Mouse (Mus musculus) adrenal gland, postnatal 25 days (tissue): ENCODE measurements around the gene 4930548H24Rik. TPM values are rescaled to one million over a fixed set of nuclear protein-coding genes. Genes with fewer than 3 reads are reported as not detected.

Experiments
- total RNA-seq: library from RNA; stranded (reverse); gene quantifications from 2 replicates; pipeline ENCODE4 v1.2.3, GENCODE M21; 2021

4930548H24Rik gene
- total RNA-seq, 1 experiment from 2014 or later: not detected

Other genes starting within 250 kb of the 4930548H24Rik start
- 80.5 and 107 TPM in 2 replicates for gene Nrbp1, start 244.9 kb upstream of the 4930548H24Rik start, total RNA-seq
- gene Gm9970, start 244.5 kb upstream of the 4930548H24Rik start, total RNA-seq: not detected in 2 replicates
- gene Krtcap3, start 234.0 kb upstream of the 4930548H24Rik start, total RNA-seq: 5.2 and 5.3 TPM in 2 replicates
- 39.9 and 46.1 TPM in 2 replicates for gene Ift172, start 194.6 kb upstream of the 4930548H24Rik start, total RNA-seq
- 4.1 and 6.7 TPM in 2 replicates for gene Fndc4, start 189.7 kb upstream of the 4930548H24Rik start, total RNA-seq
- gene Gckr, start 188.3 kb upstream of the 4930548H24Rik start, total RNA-seq: 0.55 and 0.95 TPM in 2 replicates
- gene Zfp512, start 33.3 kb upstream of the 4930548H24Rik start, total RNA-seq: 25.4 and 29.5 TPM in 2 replicates
- gene Gpn1, start 9.0 kb downstream of the 4930548H24Rik start, total RNA-seq: 20.5 and 30.4 TPM in 2 replicates
- gene Slc4a1ap, start 41.3 kb downstream of the 4930548H24Rik start, total RNA-seq: 35.7 and 38.4 TPM in 2 replicates
- gene Supt7l, start 42.1 kb downstream of the 4930548H24Rik start, total RNA-seq: 16.3 and 23.0 TPM in 2 replicates
- gene Mrpl33, start 111.2 kb downstream of the 4930548H24Rik start, total RNA-seq: 408 and 439 TPM in 2 replicates
- gene Rbks, start 211.9 kb downstream of the 4930548H24Rik start, total RNA-seq: 13.8 and 17.7 TPM in 2 replicates
- gene Babam2, start 211.9 kb downstream of the 4930548H24Rik start, total RNA-seq: 138 and 152 TPM in 2 replicates